Mouse (Mus musculus) hematopoietic stem cell, adult 5-6 weeks (primary cell): ENCODE data around the gene Unc93a. TPM values are rescaled to one million over a fixed set of nuclear protein-coding genes. Genes with fewer than 3 reads are reported as not detected.
A peak's percentile ranks its signal among the peaks of the same experiment; 100 is the strongest.
"Not testable (repeated sequence)": the region's sequence is repeated elsewhere in the genome, so short reads cannot be mapped to it uniquely, and the experiment has no call there.

Source experiments
- ATAC-seq, 2 experiments: fragments of 125-278 bp in 1 of 2; replicated peaks in 1 of 2; 2 replicates each; pipeline ENCODE4 v1.8.0; 2016 to 2017; ENCODE audit warnings: inconsistent platforms in 2 of 2, mild to moderate bottlenecking in 2 of 2, moderate number of reproducible peaks in 2 of 2, low read depth in 1 of 2, moderate TSS enrichment in 1 of 2; ENCODE audit not compliant: low FRiP score in 2 of 2, poor library complexity in 2 of 2, severe bottlenecking in 2 of 2, insufficient read depth in 1 of 2, low TSS enrichment in 1 of 2
- total RNA-seq: library from RNA; stranded (forward); fragments of 172-1452, 232-1000 nt; gene quantifications from 2 replicates; pipeline ENCODE4 v1.2.3, GENCODE M21; 2017

Gene Unc93a
- total RNA-seq, 1 experiment from 2014 or later = not detected

DNA sequence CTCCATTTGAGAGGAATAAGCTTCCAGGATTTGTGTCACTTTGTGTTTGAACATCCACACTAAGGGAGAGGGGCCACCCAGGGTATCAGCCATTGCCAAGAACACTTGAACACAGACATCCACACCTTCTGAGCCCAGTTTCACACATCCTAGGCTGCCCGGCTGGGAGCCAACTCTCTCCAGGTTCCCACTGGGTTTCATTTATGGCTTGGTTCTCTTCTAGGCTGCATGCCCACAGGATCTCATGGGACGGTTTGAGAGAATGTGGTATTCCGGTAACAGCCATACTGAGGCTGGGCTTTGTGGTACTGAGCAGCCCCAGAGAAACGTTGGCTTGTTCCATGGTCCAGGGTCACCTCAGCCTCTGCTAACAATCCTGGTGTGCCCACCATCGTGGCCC, 25.0 kb downstream of the Unc93a start:
- not testable (repeated sequence) for ATAC-seq

DNA sequence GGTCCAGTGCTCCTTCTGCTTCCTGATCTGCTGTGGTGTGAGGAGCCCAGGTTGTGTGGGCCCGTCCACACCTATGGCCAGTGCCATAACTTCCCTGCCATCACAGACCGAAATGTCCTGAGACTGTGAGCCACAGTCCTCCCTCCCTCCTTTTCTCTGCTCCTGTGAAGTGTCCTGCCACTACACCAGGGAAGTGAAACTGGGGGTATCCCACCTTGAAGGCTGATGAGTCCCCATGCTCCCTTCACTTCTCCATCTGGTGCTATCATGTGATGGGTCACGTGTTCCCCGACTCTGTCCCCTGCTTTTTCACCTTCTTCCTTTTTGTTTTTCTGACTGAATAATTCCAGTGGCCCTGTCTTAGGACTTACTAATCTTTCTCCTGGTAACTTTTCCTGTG, 38.6 kb downstream of the Unc93a start:
- not testable (repeated sequence) for ATAC-seq

DNA sequence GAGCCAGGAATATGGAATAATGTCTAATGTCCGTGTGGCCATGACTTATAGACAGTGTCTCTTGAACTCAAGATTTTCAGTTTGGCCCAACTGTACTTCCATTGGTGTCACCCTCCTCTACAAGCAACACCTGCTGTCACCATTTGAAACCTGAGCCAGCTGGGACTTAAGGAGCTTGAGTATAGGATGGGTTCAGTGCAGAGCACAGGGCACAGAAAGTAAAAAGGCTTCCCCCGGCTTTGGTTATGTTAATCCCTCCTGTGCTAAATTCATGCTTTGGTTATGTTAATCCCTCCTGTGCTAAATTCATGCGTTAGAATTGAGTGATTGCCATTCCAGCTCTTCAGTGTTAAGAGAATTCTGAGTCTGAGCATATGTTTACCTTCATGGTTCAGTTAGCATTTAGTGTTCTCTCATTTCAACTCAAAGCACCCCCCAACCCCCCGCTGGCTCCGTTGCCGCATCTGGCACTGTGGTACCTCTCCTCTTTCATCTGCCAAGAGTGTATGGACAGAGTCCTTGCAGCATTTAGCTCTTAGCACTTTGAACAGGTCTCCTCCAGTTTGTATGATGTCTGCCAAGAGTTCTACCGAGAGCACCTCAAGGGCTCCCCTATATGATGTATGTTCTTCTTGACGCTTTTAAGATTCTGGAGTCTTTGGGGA, 39.4 kb downstream of the Unc93a start:
- ATAC-seq = not testable (repeated sequence)

DNA sequence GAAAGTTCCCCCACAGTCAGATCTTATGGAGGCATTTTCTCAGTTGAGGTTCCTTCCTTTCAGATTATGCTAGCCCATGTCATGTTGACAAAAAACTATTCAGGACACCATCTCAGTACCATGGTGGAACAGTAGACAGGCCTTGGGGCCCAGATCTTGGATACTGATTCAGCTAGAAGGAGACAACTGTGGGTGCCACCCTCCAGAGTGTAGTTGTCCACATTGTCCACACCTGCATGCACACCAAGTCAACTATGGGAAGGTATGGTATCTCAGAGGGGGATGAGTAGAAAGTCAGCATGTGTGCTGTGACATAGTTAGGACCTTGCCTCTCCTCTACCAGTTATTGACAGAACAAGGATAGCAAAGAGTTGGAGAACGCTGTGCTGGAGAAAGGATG, 40.1 kb downstream of the Unc93a start:
- peak in 1 of 2 experiments; percentile 34; a peak in 1 of 4 replicates for ATAC-seq

DNA sequence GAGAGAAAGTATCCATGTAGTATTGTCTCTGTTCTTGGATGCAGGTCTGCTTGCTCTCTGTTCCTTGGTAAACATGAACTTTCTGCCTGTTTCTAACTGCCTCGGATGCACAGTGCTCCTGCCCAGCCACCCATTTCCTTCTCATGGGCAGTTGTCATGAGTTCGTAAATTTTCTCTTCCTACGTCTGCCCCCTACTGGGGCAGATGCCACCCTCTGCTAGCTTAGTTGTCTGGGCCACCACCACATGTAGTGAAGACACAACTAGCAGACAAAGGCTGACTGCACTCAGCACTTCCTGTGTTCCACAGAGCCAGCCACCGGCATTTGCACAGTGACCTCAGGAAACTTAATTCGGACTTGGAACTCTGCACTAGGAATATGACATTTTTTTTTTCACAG, 62.4 kb downstream of the Unc93a start:
- ATAC-seq = peak; percentile 34 to 38; a peak in 3 of 4 replicates

DNA sequence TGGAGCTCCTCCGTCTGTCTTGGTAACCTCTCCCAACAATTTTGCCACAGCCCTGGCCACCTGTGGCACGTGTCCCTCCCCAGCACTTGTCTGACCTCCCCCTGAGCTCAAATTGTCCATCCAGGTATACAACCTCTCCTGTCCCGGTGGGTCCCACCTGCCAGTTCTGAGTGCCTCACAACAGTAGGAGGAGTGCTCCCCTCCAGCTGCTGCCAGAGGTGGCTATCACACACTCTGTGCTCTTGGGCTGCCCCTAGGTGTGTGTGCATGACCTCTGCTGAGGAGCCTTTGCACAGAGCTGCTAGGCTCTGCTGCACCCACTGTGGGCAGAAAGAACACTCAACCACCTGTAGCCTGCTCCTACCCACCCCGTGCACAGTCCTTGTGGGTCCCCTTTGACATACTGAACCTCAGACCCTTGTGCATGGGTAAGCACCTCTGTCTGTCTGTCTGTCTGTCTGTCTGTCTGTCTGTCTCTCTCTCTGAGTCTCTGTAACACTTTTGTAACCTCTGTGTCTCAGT, 63.7 kb downstream of the Unc93a start:
- ATAC-seq = not testable (repeated sequence)

DNA sequence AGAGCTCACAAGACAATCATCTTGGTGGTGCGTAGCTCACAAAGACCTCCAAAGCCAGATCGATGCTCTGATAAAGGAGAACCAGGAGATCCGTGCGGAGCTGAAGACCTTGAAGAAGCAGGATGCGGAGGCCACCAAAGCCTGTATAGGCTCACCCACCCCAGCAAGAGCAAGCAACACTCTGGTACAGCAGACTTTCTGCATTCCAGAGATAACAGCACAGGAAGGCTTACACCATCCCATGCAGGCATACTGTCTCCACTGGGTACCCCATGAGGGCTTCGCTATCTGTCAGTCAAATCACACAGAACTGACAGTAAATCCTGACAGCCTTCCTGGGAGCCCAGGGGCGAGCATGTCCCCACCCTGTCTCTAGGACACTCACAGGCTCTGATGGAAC, 68.7 kb downstream of the Unc93a start:
- ATAC-seq = 0 out of 4 replicates have a peak, but pooled peaks of 1 of the 2 experiments have one; percentile 2

DNA sequence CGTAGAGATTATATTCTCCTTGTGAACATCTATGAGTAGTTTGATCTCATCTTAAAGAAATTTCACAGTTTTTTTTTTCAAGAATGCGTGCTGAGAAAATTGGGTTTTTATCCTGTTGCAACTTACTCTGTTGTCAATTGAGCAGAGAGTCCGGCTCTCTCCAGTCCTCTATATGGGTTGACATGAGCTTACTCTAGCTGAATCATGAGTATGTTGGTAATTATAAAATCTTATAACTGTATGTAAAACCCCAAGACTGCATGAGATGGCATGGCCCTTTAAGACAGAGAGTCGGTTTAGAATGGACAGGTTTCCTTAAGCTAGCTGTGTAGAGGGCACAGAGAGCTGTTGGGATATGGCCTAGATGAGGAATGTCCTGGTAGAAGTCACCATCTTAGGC, 70.8 kb downstream of the Unc93a start, which contains the start of gene Tcp10b:
TSS of gene Tcp10b (plus strand) at position 301 of the 400 bp plus-strand sequence.
- not testable (repeated sequence) for ATAC-seq

Other genes starting within 250 kb of the Unc93a start
- gene Pnldc1, start 221.6 kb downstream of the Unc93a start, total RNA-seq = not detected in 2 replicates
- 769 and 1,091 TPM in 2 replicates for gene Tcp1, start 216.1 kb downstream of the Unc93a start, total RNA-seq
- gene Mrpl18, start 215.5 kb downstream of the Unc93a start, total RNA-seq = 129 and 167 TPM in 2 replicates
- gene Acat3, start 191.2 kb downstream of the Unc93a start, total RNA-seq = 0.44 and 1.3 TPM in 2 replicates
- gene Acat2, start 171.1 kb downstream of the Unc93a start, total RNA-seq = 16.2 and 19.1 TPM in 2 replicates
- 271 and 460 TPM in 2 replicates for gene Wtap, start 137.6 kb downstream of the Unc93a start, total RNA-seq
- gene Sod2, start 125.0 kb downstream of the Unc93a start, total RNA-seq = 54.6 and 73.5 TPM in 2 replicates
- not detected in 2 replicates for gene Gpr31b, start 79.5 kb downstream of the Unc93a start, total RNA-seq
- gene Tcp10b, start 70.7 kb downstream of the Unc93a start, total RNA-seq = not detected in 2 replicates
- gene Smok2a, start 89.4 kb upstream of the Unc93a start, total RNA-seq = not detected in 2 replicates
- gene Smok2b, start 98.4 kb upstream of the Unc93a start, total RNA-seq = not detected in 2 replicates
- not detected in 2 replicates for gene Tcp10c, start 222.8 kb upstream of the Unc93a start, total RNA-seq